Mouse (Mus musculus) kidney, embryonic 15.5 days (tissue): ENCODE measurements around the gene Tatdn2. TPM values are rescaled to one million over a fixed set of nuclear protein-coding genes. Genes with fewer than 3 reads are reported as not detected.

ENCODE experiments used
- microRNA-seq: library from miRNA; unstranded; fragments of <30 nt; microRNA quantifications from one replicate; pipeline ENCODE4, GENCODE M21; 2016
- polyA plus RNA-seq: library from polyadenylated mRNA; unstranded; fragments of >200 nt; fragmentation: Nextera tagmentation; extraction: Ambion mirVana; gene quantifications from 2 replicates; pipeline ENCODE4 v1.2.1, GENCODE M21; 2015

Tatdn2 gene
- polyA plus RNA-seq, 1 experiment from 2014 or later, result 0.49 TPM

Small RNA genes lying within 50 kb of the gene (microRNA-seq; reads per million reads assigned to microRNA genes)
- 0.59 reads per million for gene Mir7042

Other genes with a start within 250 kb of the Tatdn2 start
- 6.1 and 7.8 TPM in 2 replicates for gene Il17re, start 238.6 kb upstream of the Tatdn2 start, polyA plus RNA-seq
- 18.5 and 19.6 TPM in 2 replicates for gene Il17rc, start 225.6 kb upstream of the Tatdn2 start, polyA plus RNA-seq
- 35.7 and 37.2 TPM in 2 replicates for gene Creld1, start 213.8 kb upstream of the Tatdn2 start, polyA plus RNA-seq
- gene Prrt3, start 195.1 kb upstream of the Tatdn2 start, polyA plus RNA-seq, result 0.87 and 1.1 TPM in 2 replicates
- 108 and 111 TPM in 2 replicates for gene Emc3, start 165.4 kb upstream of the Tatdn2 start, polyA plus RNA-seq
- gene Fancd2, start 165.4 kb upstream of the Tatdn2 start, polyA plus RNA-seq, result 13.9 and 15.2 TPM in 2 replicates
- 0.84 and 0.87 TPM in 2 replicates for gene Fancd2os, start 96.3 kb upstream of the Tatdn2 start, polyA plus RNA-seq
- 206 and 211 TPM in 2 replicates for gene Brk1, start 92.3 kb upstream of the Tatdn2 start, polyA plus RNA-seq
- gene Vhl, start 73.1 kb upstream of the Tatdn2 start, polyA plus RNA-seq, result 36.1 and 39.3 TPM in 2 replicates
- gene Irak2, start 58.6 kb upstream of the Tatdn2 start, polyA plus RNA-seq, result 5.2 and 5.3 TPM in 2 replicates
- 0.81 and 1.2 TPM in 2 replicates for gene Ghrl, start 22.8 kb downstream of the Tatdn2 start, polyA plus RNA-seq
- gene Sec13, start 43.7 kb downstream of the Tatdn2 start, polyA plus RNA-seq, result 268 and 273 TPM in 2 replicates